Mouse (Mus musculus): ENCODE measurements around the gene Mettl7a3.
A peak's percentile ranks its signal among the peaks of the same experiment; 100 is the strongest.
"Not testable (repeated sequence)": the region's sequence is repeated elsewhere in the genome, so short reads cannot be mapped to it uniquely, and the experiment has no call there.

The Mettl7a3 gene

DNA sequence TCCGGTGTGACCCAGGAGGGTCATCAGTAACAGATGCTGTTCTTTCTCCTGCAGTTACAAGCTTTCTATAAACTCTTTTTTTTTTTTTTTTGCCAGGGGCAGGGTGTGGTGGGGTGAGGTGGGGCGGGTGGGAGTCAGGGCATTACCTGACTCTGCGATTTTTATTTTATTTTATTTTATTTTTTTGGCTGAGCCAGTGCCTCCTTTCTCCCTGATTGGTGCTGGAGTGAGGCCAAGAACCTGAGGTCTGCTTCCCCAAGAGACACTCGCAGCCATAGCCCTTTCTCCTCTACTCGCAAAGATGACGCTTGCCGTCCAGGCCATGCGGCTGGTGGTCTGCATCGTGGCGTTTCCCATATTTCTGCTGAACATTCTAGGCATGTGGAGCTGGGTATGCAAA, at the start of gene Mettl7a3:
Gene Mettl7a3 (plus strand): TSS at position 301 of the 400 bp plus-strand sequence.
- DNase-seq (ENCODE audit: low spot score in 2 of 2): no peak

DNA sequence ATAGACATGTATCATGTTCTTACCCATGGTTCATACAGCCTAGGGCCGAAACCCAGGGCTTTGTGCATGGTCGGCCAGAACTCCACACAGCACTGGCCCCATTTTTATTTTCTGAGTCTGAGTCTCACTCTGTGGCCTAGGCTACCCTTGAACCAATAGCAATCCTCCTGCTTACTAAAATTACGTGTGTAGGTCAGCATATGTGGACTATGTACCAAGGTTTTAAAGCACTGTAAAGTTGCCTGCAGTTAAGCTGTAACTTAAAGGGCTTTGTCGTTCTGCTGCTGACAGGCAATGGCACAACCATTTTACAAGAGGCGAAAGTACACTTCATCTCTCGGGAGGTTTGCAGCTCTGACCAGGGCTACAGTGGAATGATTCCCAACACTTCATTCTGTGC, 45.7 kb upstream of the Mettl7a3 start:
- no peak for DNase-seq (ENCODE audit: low spot score in 2 of 2)

DNA sequence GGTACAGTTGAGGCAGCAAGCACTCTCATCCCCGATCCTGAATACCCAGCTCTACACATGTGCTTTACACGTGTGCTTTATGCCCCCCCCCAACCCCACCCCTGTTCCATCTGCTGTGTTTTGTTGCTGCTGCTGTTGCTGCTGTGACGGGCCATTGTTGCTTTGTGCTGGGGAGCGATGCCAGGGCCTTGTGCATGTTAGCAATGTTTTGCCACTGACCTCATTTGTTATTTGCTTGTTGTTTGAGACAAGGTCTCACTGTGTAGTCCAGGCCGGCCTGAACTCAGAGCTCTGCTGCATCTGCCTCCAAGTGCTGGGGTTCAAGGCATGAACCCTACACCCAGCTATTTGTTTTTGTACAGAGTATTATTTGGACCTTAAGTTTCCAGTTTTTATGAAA, 43.9 kb upstream of the Mettl7a3 start:
- no peak for DNase-seq (ENCODE audit: low spot score in 2 of 2)

DNA sequence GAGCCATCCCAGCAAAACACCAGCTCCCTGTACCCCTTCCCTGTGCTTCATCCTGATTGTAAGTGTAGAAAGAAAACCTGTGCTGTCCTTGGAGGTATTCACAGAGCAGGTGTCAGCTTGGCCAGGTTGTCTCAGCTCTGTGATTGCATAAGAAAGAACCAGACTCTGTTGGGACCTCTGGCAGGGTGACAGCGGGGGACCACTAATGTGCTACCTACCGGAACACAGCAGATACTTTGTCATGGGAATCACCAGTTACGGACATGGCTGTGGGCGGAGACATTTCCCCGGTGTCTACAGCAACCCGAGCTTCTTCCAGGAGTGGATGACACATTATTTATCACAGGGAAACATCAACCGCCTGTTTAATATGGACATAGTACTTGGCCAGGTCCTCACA, 42.4 kb upstream of the Mettl7a3 start:
- DNase-seq (ENCODE audit: low spot score in 2 of 2): no peak

DNA sequence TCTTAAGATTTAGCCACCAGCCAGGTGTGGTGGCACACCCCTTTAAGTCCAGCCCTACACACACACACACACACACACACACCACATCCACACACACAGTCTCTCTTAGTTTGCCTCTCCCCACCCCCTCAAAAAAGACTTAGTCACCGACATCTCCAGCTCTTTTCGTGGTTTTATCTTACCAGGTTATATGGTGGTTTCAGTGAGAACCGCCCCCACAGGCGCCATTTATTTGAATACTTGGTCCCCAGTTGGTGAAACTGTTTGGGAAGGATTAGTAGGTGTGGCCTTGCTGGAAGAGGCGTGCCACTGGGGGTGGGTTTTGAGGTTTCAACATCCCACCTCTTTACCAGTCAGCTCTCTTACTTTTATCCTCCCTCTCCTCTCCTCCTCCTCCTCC, 36.9 kb upstream of the Mettl7a3 start:
- no peak for DNase-seq (ENCODE audit: low spot score in 2 of 2)

DNA sequence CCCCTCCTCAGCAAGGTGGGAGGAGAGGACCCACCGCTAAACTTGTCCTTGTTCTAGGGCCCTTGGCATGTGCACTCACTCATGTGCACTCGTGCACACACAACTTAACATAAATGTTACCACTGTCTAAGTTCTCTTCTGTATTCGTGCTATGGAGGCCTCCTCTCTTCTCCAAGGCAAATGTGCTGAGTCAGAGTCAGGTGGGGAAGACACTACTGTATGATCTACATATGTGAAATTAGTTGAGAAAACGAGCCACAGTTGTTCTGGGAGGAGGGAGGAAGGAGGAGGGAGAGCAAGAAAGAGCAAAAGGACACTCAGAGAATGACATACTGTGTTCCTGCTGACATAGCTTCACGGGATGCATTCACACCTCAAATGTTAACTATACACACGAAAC, 34.2 kb upstream of the Mettl7a3 start:
- no peak for DNase-seq (ENCODE audit: low spot score in 2 of 2)

DNA sequence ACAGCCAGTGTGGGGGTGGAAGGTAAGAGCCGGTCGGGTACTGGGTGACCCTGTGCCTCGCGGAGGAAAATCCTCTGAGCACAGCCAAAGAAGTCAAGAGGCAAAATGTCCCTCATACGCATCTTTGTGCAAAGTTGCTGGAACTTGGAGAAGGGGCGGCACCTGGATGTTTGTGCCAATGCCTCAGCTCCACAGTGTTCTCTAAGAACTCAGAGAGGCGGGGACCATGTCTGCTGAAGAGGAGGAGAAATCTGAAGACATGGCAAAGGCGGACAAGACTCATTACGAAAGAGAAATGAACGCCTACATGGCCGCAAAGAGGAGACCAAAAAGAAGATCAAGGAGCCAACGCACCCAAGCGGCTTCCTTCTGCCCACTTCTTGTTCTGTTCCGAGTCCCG, 33.2 kb upstream of the Mettl7a3 start:
- no peak for DNase-seq (ENCODE audit: low spot score in 2 of 2)

DNA sequence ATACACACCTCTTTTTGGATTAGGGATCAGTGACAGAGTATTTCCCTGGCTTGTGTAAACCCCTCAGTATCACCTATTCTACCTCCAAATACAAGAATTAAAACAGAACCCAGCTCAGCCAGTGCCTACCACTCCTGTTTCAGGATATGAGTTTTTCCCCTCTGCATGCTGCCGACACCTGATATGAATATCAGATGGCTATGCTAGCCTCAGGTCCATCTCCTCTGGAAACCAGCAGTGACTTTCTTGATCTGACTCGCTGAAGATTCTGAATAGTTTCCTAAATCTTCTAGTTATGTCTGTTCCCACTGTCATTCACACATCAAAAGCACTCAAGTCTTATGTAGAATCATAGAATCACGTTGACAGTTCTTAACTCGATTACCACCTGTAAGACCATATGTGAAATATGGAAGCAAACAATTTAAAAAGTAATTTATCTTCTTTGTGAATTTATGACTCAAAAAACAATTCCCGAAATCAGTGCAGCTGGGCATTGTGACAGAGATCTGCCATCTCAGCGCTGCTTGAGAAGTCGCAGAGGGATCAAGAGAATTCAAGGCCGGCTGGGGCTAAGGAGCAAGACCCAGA, 31.2 kb upstream of the Mettl7a3 start:
- no peak for DNase-seq (ENCODE audit: low spot score in 2 of 2)

DNA sequence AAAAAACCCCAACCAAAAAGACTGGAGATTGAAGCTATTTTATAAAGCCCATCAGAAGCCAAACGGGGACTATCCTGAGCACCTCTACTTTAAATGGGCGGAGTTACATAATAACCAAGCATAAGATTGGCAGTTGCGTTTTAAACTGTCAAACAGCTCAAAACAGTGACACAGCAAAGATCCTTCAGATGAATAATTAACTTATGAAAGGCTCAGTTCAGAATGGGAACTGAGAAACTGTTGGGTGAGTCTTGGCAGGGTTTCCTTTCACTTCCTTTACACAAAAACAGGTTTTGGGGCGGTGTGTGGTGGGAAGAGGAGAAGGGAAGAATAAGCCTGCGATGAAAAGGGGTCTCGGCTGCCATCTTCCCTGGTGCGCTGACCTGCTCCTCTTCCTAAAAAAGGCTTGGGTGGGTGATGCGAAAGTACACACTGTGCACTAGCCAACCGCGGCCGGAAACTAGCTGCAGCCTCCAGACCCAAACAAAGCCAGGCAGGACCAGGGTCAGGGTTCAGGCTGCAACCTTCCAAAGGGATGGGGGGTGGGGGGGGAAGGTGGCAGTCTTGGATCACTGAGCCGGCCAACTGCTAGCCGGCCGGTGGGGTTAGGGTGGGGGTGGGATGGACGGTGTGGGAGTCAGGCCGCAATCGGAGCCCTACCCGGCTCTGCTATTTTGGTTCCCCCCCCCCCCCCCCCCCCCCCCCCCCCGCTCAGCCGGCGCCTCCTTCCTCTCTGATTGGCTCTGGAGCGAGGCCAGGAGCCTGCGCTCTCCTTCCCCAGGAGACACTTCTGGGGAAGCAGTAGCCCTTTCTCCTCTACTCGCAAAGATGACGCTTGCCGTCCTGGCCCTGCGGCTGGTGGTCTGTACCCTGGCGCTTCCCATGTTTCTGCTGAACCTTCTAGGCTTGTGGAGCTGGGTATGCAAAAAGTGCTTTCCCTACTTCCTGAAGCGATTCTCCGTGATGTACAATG, 30.4 kb upstream of the Mettl7a3 start, which contains the start of gene Mettl7a1:
Gene Mettl7a1 (plus strand): TSS at position 122 of the 973 bp plus-strand sequence.
- peak; percentile 59 to 78 for DNase-seq (ENCODE audit: low spot score in 2 of 2)

DNA sequence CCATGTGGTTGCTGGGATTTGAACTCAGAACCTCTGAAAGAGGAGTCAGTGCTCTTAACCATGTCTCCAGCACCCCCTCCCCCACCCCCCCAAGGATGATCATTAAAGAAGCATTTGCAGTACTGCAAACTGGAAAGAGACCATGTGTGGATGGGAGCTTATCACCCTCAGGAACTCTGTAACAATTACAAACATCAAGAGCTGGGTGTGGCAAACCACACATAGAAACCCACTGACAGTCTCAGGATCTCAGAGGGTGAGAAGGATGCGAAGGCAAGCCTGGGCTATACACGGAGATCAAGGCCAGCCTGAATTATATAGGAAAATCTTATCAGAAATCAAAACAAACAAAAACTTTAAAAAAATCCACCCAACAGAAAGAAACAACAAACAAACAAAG, 28.5 kb upstream of the Mettl7a3 start:
- no peak for DNase-seq (ENCODE audit: low spot score in 2 of 2)

DNA sequence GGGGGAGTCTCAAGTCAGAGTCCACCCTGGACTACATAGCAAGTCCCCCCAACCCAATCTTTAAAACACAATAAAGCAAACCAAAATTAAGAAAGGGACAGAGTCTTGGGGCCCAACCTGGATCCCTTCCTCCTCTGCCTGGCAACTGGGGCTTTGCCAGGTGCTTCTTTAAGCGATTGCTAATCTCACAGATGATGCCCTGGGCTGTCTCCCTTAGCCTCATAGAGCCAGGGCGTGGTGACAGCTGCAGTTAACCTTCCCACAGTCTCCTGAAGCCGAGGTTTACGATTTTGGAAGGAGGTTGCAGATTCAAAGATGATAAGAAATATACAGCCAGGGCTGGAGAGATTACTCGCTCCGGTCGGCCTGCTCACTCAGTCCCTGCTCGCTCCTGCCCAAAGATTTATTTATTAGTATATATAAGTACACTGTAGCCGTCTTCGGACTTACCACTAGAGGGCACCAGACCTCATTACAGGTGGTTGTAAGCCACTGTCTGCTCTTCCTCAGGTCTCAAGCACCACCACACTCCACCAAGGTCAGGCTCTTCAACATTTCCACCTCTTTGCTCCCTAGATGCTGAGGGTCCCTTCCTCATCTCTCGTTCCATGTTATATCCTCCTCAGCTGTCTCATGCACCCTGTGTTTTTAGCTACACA, 27.2 kb upstream of the Mettl7a3 start:
- not testable (repeated sequence) for DNase-seq (ENCODE audit: low spot score in 2 of 2)

DNA sequence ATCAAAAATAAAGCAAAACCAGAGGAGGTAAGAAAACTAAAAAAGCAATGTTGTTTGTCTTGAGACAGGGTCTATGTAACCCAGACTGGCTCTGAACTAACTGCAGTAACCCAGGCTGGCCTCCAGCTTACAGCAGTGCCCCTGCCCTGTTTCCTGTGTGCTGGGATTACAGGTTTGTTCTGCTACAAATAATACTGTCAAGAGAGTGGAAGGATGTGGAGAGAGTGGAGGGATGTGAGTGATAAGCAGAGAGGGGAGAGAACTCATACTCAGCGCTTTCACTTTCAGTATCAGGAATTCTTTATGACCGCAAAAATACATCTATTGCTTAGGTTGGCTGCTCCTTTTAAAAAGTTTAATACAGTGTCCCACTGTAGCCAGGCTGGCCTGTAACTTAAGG, 22.4 kb upstream of the Mettl7a3 start:
- no peak for DNase-seq (ENCODE audit: low spot score in 2 of 2)

DNA sequence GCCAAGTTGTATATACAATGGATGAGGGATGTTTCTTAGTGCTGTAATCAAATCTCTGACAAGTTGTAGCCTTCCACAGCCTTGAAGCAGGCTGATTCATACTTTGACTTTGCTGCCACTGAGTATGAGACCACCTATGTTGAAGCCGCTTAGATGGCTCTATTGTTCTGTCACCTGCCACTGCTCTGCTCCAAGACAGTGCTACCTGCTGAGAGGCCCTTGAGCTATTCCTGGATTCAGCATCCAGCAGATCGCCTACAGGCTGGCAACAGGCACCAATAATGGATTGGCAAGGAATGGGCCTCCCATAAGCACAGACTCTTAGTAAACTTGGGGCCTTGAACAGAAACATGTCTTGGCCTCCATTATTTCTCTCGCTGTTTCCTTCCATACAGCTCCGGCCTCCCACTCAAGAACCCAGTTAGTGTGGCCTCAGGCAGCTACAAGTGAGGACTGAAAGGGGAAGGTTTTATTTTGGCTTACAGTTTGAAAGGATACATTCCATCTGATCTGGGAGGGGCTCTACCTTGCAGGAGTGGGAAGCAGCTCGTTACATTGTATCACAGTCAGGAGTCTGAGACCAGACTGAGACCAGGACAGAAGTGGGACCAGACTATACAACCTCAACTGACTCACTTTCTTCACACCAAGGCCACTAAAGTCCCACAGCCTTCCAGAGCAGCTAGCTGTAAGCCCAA, 20.1 kb upstream of the Mettl7a3 start:
- no peak for DNase-seq (ENCODE audit: low spot score in 2 of 2)

DNA sequence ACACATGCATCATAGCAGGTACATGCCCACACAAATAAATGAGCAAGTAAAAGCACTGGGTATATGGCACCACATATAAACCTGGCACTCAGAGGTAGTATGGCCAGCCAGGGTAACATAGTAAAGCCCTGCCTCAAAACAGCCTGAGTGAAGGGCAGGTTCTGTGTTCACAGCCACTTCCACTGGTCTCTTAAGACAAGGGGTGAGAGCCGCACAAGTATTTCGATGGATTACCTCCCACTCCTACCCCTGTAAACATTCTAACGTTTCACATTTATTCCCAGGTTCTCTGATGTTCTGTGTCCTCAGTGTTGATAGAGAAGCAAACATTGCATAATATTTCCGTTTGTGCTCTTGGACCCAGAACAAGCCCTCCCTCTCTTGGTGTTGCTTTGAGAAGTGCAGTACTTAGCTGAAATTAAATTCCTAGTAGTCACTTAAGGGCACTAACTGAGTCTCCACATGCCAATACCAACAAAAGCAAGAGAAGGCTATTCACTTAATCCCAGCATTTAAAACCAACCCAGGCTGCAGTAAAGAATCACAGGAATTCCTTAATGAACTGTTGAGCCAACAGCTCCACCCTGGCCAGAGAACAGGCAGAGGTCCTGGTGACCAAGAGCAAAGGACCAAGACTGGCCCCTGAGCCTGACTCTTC, 16.6 kb upstream of the Mettl7a3 start:
- not testable (repeated sequence) for DNase-seq (ENCODE audit: low spot score in 2 of 2)

DNA sequence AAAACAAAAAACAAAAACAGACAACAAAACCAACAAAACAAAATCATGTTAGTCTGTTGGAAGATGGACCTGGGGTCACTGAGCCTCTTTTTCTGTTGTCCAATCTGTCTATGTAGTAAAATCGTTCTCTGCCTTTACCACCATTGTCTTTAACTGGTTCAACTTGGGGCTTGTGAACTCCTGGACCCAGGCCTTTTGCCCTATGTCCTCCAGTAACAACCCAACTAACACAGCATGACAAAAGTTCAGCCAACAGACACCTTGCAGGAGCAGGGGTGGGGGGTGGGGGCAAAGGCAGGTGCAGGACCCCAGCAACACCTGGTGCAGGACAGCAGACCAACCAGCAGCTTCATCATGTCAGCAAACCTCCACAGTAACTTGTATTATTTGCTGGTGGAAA, 14.8 kb upstream of the Mettl7a3 start:
- DNase-seq (ENCODE audit: low spot score in 2 of 2): no peak

DNA sequence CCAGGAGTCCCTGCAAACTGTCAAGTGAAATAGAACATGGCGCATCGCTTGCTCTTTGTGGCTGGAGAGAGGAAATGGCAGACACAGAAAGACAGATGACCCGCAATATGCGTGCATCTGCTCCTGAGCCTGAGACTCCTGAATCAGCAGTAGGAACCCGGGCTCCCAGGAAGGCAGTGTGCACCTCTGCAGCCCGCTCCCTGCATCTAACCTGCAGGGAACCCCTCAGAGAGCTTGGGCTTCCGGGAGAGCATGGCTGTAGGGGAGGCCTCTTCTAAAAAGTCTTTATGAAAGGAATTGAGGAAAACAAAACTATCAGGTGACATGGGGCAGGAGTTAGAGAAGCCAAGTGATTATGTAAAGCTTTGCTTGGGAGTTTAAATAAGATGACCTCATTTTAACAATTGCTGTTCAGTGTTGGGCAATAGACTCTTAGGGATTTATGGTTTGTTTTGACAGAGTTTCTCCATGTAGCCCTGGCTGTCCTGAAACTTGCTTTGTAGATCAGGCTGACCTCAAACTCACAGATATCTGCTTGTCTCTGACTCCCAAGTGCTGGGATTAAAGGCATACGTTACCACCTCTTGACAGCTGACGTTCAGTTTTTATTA, 14.3 kb upstream of the Mettl7a3 start:
- DNase-seq (ENCODE audit: low spot score in 2 of 2): no peak

DNA sequence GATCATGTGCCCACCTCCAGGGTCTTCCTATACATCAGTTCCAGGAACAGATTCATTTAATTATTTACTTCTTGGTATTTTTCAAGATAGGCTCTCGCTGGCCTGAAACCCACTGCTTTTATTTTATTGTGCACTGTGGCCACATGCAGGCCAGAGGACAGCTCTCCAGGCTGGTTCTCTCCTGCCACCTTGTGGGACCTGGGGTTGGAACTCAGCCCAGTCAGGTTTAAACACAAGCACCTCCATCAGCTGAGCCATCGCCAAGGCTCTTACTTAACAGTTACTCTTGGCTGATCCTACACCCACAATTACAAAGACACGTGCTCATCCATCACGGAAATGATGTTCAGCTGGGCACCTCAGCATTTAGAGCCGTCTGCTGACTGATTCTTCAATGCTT, 13.6 kb upstream of the Mettl7a3 start:
- DNase-seq (ENCODE audit: low spot score in 2 of 2): no peak

DNA sequence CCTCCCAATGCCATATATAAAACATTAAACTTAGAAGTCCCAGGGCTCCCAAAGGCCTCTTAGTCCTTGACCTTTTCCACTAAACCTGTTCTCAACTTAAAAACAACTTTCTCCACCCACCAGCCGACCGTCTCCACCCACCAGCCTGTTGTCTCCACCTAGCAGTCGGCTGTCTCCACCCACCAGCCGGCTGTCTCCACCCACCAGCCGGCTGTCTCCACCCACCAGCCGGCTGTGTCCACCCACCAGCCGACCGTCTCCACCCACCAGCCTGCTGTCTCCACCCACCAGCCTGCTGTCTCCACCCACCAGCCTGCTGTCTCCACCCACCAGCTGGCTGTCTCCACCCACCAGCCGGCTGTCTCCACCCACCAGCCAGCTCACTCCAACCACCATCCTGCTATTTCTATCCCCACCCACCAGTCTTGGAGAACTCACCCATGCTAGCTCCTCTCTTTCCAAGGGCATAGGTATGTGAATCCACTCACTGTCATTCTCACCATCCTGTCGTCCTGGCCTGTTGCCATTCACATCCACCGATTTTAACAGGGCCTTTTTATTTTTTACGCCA, 10.6 kb upstream of the Mettl7a3 start:
- no peak for DNase-seq (ENCODE audit: low spot score in 2 of 2)

DNA sequence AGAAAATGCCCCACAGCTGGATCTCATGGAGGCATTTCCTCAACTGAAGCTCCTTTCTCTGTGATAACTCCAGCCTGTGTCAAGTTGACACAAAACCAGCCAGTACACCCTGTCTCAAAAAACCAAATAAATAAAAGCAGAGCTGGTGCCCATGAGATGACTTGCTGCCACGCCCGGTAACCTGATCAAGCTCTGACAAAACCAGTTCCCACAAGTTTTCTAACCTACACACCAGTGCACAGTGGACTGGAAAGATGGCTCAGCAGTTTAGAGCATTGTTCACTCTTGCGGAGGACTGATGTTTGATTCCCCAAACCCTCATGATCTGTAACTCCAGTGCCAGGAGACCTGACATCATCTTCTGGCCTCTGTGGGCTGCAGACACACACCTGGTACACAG, 9.5 kb upstream of the Mettl7a3 start:
- DNase-seq (ENCODE audit: low spot score in 2 of 2): no peak

DNA sequence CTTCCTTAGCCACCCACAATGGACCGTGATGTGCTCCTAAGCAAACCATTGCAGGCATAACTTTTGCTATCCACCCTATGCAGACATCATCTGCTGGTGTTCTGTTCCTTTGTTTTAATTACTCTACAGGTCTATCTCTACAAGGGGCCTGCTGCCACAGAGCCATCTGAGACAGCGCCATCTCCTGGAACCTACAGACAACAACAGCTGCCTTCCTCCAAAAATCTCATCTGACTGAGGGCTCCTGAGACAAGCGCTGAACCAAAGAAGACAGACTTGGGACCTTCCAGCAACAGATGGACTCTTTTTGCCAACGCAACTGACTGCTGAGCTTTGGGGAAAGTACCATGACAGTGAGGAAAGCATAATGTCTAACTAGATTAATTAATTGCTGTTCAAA, 6.6 kb upstream of the Mettl7a3 start:
- not testable (repeated sequence) for DNase-seq (ENCODE audit: low spot score in 2 of 2)

DNA sequence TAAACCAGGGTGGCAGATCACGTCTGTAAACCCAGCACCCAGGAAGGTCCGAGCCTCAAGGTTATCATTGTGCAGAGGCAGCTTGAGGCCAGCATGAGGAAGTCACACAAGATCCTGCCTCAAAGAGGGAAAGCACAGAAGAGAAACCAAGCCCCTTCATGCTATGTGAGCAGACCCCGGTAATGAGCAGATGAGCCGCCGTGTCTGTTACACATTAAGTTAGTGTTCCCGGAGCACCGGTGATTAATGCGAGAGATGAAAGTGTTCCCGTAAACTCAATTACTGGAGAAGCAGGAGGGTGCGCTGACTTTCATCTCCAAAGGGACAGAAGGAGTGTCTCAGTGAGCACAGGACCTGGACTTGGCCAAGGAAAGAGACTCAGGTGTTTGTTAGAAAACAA, 5.4 kb upstream of the Mettl7a3 start:
- not testable (repeated sequence) for DNase-seq (ENCODE audit: low spot score in 2 of 2)

Measured in frontal cortex, postnatal 25 days (tissue).